Mouse (Mus musculus) T-helper 1 cell (primary cell): ENCODE data around the gene Sema3a.

ENCODE experiments used
- in situ Hi-C: fragments of 300-600 bp; cut with MboI, MseI; formaldehyde crosslinking; loops from one replicate; pipeline ENCODE4 v1.15.1; 2025; ENCODE audit warnings: high pct_unique_total_duplicates

Gene Sema3a

DNA sequence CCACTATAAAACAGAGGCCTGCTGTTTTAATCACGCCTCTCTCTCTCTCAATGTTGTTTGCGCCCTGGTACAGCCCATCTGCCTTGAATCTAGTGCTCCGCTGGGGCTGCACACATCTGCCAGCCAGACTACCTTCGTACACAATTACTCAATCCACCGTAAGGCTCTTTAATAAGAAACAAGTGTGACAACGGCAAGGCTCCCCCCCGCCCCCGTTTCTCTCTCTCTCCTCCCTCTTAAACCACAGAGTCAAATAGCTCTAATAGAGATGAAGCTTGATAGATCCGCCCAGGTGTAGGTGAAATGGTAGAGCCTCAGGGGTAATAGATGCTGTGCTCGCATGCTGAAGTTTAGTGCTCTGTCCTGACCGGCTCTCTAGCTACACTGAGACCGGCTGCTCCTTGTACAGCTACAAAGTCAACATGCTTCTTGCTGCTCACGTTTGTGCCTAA lies at the start of gene Sema3a:
Sema3a (plus strand) TSS at position 174 of the 452 bp plus-strand sequence.
- in situ Hi-C loops, result no loop called here

DNA sequence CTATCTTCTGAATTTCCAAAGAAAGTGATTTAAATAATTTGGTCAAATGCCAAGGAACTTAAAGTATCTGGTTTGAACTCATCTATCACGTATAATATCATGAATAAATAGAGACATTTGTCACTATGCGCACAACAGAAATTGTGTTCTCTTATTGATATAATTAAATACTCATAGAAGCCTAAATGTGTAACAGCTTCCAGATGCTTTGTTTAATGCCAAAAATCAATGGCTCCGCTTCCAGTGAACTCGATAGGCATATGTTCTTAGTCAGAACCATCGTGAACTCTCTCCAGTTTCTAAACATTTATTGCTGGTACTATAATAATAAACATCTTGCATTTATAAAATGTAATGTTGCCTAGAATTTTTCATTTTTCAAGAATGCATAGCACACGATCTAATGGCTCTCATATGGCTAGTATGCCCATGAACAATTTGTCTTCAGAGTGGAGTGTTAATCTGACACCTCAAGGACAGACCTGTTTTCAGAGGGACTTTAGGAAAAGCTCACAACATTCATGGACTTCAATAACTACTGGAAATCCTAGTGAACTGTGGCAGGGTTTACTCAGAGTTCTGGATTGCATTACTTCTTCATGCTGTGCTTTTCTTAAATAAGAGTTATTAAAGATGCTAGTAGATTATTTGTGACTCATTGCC lies 40.3 kb upstream of the Sema3a start:
- in situ Hi-C loops, result loop anchor here (10.0 kb wide), 1 partner anchor 1600 kb away; no protein-coding TSS in a partner anchor

DNA sequence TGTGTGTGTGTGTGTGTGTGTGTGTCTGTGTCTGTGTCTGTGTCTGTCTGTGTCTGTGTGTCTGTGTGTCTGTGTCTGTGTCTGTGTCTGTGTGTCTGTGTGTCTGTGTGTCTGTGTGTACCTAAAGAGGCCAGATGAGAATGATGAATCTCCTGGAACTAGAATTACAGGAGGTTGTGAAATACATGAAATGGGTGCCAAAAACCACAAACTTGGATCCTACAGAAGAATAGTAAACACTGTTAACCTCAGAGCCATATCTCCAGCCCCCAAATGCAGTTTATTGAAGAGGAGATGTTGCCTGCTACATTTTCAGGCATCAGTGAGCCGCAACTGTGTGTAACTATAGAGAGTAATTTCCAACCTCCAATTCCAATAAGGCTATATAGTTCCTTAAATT lies 34.8 kb upstream of the Sema3a start:
- in situ Hi-C loops, result no loop called here

DNA sequence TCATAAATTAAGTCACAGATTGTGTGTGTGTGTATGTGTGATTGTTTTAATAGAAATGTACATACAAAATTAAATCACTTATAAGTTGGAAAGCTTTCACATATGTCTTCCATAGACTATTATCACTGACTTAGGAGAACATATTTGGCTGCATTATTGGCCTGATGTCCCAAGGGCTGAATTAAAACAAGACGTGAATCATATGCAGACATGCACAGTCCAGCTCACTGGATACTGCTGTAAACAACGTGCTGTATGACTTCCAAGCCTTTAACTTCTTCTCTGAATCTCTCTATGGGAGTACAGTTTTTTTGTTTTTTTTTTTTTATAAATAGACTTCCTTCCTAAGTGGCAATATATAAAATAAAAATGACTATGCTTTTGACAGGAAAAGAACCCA lies 15.7 kb upstream of the Sema3a start:
- in situ Hi-C loops, result no loop called here

DNA sequence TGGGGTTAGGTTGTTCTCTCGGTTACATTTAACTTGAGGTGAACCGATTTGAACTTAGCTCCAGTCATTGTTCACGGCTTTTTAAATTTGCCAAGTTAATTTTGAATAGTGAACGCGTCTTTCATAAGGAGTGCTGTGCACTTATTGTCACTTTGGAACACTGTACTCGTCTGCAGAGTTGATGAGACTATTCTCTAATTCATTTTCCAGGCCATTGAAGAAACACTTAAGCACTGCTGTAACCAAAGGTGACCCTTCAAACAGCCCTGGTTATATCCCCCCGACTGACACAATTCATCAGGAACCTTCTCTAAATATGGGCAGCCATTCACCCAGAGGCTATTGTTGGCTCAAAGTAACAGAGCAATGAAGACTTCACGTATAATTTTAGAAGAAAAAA lies 8.0 kb upstream of the Sema3a start:
- in situ Hi-C loops, result no loop called here

DNA sequence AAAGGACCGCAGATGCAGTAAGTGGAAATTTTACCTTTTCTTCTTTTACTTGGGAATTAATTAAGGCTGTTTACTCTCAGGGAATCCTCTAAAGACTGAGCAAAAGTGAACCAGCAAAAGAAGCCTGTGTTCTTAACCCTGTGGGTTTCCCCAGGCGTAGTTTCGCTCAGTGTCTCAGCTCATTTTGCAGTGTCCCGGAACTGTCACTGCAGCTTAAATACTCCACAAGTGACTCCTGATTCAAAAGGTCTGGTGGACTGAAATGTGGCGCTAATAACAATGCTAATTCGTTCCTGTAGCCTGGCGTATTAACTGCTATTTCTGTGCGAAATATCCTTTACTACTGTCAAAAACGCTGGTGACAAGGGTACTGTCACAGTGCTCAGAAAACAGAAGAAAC lies 543 bp downstream of the Sema3a start:
- in situ Hi-C loops, result no loop called here

DNA sequence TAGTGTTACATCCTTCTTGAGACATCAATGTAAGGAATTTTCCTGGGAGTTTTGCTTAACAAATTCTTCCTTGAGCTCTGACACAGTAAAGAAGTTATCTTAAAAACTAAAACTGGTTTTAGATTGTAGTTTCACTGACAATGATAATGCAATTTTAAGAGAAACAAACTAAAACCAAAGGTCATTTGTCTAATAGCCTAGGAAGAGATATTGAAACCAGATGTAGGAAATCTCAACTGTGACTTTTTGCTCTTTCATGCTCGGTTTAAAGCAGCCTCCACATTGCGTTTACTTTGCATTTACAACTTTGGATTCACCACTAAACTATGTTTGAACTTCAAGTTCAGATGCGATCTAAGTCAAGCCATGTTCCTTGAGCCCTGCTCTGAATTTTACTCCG lies 982 bp downstream of the Sema3a start:
- in situ Hi-C loops, result no loop called here

DNA sequence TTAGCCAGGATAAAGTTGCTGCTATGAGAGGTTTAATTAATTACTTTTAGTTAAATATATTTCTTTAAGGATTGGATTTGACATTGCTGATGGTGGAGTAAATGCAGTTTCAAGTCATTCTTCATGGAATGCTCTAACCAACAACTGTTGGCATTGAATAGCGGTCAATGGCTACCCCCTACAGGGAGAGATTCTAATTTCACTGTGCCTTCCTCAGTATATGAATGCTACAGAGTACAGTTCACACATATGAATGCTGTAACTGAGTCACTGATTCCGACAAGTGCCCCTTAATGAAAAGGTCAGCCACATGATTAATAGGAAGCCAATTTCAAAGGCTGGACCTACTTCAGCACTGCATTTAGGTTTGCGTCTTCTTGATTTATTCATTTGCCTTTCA lies 1.9 kb downstream of the Sema3a start:
- in situ Hi-C loops, result no loop called here

DNA sequence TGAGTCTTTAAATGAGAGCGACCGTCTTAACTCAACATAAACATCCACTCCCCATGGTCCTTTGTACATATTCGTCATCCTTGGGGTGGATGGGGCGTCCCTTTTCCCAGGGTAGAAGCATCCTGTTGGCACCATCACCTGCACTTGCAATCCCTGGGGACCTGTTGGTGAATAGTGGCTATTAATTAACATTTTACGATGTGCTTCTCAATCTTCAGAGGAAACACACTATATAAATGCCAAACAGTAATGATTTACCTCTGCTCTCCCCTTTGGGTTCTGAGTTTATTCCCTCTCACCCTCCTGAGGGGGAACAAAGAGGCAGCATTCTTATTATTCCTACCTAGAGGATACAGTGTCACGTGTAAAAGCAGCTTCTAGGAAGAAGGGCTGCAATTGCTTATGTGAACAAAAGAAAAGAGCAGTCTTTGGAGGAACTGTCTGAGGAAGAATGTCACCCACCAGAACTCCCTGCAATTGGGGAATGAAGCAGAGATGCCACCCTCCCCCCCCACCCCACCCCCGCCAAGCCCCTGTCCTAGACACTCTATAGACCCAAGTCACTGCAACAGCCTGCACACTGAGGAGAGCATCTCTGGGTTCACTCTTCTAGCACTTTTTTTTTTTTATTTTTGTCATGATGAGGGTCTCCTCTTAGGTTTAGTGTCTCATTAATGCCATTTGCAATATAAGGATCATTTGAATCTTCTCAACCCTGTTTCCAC lies 19.7 kb downstream of the Sema3a start:
- in situ Hi-C loops, result no loop called here

DNA sequence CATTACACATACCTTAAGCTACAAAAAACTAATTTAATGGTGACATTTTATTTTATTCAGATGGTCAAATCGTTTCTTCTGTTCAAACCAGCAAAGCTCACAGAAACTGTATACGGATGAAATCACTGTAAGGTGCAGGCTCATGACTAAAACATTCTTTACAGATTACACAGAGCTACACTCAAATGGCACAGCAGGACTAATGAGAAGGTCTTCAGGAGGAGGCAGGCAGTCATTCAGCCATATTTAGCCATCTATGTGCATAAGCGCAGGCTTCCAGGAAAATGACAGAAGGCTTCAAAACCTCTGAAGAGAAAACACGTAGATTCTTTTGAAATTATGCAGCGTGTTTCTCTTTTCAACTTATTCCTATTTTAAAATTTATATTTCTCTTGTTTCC lies 24.7 kb downstream of the Sema3a start:
- in situ Hi-C loops, result no loop called here

DNA sequence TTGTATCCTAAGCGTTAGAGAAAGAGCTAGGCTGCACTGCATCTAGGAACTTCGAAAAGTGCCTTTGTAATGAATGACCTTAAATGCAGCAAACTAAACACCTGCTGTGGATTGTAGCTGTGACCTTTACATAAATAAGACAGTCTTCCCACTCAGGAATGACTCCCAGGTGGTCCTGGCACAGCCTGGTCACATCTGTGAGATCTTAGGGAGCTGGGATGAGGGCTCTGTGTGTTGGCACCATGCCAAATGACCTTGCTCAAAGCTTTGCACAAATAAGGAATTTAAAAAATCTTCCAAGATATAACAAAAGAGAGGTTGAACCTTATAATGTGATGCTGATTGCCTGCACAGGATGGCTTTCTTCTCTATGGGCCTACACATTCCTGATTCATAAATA lies 25.8 kb downstream of the Sema3a start:
- in situ Hi-C loops, result no loop called here

DNA sequence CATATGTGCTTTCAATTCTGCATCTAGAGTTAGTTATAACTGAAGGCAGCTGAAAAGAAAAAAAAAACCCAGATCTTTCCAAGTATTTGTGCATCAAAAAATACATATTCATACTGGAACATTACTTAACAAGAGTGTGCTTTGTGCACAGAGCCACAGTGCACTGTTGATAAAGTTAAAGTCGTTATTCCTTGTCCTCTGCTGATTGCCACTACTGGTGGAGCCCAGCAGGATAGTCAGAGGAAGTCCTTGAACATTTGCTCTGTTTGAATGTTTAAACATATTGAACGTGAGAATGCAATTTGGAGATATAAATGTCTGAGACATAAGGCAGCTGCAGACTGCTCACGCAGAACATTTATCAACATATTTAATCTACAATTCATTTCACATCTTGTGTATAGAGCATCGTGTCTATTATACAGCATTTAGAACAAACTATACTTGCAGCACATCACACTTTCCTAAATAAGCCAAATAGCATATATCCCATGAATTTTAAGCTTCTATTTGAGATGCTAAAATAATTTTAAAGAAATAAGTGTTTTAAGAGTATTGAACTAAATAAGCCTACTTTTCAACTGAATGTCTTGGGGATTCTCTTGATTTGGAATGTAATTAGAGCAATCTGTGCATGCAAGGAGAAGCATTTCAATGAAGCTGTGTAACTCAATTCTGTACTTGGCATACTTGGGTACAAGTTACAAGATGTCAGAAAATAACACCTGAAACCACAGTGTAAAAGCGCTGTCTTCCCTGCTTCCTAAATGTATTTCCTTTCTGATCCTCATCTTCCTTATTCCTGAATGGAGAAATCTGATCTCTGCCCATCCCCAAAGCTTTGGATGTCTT lies 32.8 kb downstream of the Sema3a start:
- in situ Hi-C loops, result no loop called here

DNA sequence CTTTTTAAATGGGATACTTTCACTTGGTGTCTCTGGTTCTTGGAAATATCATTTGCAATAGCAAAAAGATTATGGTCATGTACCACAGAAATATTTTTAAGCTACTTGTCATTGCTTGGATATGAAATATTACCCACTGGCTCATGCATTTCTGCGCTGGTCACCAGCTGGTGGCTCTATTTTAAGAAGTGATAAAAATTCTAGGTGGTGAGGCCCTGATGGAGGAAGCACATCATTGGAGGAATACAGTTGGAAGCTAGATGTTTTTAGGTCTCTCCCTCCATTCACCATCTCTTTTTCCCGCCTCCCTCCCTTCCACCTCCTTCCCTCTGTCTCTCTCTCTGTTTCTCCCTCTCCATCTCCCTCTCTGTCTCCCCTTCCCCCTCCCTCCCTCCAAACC lies 57.0 kb downstream of the Sema3a start:
- in situ Hi-C loops, result no loop called here

DNA sequence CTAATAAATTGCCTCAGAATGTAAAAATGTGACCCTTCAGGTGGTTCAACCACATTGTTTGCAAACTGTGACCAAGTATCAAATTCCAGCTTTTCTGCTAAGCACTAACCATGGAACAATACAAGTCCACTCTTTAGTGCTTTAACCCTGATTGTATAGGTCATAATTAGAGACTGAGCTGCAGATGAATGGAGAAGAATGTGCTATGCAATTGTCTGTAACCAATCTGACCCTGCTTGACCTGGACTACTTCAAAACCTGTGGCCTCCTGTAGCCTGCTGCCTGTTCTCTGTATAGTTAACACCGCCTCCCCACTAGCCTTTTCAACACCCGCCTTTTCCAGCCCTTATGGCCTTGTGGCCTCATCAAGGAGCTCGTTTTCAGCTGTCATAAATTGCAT lies 72.7 kb downstream of the Sema3a start:
- in situ Hi-C loops, result no loop called here

DNA sequence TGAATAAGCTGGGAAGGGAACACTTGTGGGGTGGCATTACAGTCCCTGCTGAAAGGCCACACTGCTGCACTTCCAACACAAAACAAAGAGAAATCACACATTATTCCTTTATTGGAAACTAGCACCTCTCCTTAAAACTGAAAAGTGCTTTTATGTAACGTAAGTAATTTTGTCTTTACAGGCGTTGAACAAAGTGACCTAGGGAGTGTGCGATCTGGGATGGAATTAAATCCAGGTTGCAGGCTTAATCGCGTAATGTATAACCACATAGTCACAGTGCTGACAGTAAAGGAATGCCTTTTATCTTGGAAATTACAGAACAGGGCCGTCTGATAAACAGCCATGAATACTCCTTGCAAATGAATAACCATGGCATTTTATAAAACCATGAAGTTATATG lies 74.5 kb downstream of the Sema3a start:
- in situ Hi-C loops, result no loop called here

DNA sequence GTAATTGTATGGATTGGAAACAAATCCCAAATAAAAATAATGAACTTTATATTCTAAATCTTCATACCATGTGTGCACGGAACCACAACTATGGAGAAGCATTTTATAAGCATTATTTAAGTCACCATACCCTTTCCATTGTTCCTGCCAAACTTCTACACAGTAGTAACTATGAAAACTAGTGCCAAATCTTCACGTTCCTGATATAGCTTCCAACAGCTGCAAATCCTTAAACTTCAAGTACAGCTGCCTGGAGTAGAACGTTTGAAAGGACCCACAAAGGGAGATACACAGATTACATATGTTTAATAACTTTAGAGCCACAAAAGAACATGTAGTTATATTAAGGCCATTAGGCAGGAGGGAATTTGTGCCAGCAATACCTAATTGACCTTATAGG lies 130.1 kb downstream of the Sema3a start:
- in situ Hi-C loops, result no loop called here

DNA sequence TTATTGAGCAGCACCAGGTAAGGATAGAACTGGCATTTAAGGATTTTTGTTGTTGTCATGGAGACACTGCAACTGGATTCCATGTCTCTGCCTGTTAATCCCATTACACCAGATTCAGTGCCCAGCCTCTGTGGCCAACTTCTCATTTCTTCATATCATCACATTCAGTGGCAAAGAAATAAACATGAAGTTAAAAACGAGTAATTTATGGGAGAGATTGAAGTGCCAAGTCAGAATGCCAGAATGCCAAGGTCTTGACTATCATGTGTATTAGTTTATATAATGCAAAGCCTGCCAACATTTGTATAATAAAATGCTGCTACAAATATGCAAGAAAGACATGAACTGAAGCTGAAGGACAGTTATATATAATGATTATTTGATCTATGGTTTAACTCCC lies 131.1 kb downstream of the Sema3a start:
- in situ Hi-C loops, result no loop called here

DNA sequence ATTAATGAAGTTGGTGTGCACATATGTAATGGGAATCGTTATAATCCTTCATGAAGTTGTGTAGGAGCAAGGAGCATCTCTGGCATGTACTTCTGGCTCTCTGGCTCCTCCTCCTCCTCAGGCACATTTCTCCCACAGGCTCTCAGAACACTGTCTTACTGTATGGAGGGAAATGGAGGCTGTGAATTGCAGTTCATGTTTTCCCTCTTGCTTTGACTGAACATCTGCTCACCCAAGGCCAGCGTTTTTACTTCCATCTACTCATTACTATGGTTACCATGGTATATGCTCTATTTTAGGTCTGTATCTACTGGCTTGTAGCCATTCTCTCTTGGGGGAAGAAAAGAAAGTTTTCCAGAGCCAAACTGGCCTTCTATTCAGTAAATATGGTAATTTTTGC lies 137.9 kb downstream of the Sema3a start:
- in situ Hi-C loops, result no loop called here

DNA sequence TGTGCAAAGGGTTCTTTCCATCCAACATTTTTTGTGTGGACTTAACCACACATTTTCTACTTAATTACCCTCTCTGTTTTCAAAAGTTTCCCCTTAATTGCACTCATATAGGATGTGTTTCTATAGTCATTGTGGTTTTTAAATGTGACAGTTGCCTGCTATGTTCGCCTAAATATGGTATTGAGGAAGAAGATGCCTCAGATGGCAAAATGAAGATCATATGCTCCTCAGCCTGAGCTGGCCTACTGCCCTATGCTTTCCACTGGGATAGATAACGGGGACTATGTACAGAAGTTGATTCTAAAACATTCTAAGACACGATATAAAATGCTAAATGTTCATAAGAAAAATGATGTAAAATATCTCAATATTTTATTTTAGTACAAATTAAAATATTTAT lies 138.3 kb downstream of the Sema3a start:
- in situ Hi-C loops, result no loop called here

DNA sequence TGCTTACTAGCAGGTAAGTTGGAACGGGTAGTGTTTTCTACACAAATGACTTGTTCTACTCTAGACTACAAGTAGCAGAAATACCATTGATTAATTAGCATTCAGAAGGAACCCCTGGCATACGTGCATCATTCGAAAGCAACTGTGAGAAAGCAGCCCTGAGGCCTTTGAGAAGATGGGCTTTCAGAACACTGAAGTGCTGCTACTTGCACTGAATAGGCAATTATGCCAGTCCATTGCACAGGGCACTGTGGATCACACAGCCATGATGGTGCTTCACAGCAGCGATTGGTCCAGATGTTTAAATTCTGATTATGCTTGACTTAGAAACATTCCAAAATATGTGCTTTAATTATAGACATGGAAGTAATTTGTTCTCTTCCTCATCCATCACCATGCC lies 187.5 kb downstream of the Sema3a start:
- in situ Hi-C loops, result no loop called here

DNA sequence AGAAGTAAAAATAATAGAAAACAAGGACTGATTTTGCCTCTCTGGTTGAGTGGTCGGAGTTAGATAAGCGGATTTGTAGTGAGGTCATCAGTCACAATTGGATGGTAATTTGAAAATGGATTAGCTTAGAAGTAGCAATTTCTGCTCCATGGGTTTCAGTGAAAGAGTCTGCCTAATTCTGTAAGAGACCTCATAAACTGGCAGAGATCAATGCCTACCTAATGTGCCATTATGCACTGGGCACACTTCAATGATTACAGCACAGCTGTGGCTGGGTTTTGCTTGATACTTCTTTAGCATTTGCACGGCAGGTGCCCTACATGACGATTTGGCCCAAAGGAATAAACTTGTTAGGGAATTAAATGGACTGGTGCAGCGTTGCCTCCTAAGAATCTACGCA lies 188.8 kb downstream of the Sema3a start:
- in situ Hi-C loops, result no loop called here

DNA sequence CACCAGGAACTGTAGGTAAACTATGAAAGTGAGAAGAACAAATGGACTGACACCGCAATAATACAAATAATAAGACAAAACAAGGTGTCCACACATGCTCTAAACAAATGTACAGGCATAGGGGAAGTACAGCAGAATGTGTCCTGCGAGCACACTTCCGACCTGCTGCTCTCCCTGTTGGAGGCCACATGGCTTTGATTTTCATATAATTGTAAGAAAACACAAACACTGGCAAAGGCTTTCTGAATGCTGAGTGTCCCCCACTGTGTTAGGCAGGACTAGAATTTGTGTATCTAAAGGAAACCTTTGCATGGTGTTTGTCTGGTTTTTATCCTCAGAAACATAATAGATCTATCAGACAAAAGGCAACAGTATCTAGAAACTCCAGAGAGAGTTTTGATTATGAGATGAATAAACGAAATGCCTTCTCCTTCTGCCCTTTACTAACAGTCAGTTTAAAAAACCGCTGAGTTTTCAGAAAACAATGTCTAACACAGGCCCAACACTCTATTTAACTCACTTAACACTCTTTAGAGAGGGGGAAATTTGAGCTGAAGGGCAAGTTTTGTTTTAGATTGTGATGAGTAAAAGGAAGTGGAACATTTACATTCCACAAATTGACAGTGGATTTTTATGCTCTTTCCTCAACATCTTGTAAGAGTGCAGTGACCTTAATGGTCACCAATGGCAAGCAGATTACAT lies 193.7 kb downstream of the Sema3a start:
- in situ Hi-C loops, result no loop called here
